Comparison of ENCODE assay signal across 13 mouse cellular contexts in genomic region chr6:114418037-114418436, GRCm38 (mm10). TPM values are rescaled to one million over a fixed set of nuclear protein-coding genes. Genes with fewer than 3 reads are reported as not detected.
DNase-seq lines count a peak whose midpoint lies in the region; ATAC-seq lines count a peak whose summit lies in the region.
"Had no signal": no experiment of that assay in that cellular context is flagged by ENCODE, and none has a peak within 500 bp of the region (broad histone marks: within the 10 kb centered on the region; RNA-seq: fewer than 3 reads in every experiment).

No protein-coding gene starts in this region.

- peak; percentile 81 for DNase-seq in 3134 (ENCODE audit: extremely low read depth, insufficient read length, low spot score)
- DNase-seq in adrenal gland, postnatal 10 days: peak; percentile 77
- no peak for DNase-seq in midbrain, embryonic 11.5 days (ENCODE audit: low spot score, missing footprints)

- no peak overlapping the region for H3K9ac ChIP-seq in intestine, embryonic 16.5 days (ENCODE audit: low read depth, low read length)
- H3K9ac ChIP-seq in intestine, embryonic 15.5 days: no peak overlapping the region
- no peak overlapping the region for H3K9ac ChIP-seq in lung, embryonic 15.5 days
- no peak overlapping the region for H3K9ac ChIP-seq in midbrain, embryonic 11.5 days (ENCODE audit: low read length)
- H3K9ac ChIP-seq: limb, embryonic 13.5 days; neural tube, embryonic 15.5 days; stomach, embryonic 15.5 days had no signal

- 73% methylated on average over 2 of the region's 2 CpGs for WGBS in intestine, embryonic 16.5 days
- WGBS in intestine, embryonic 15.5 days: 66% methylated on average over 2 of the region's 2 CpGs
- WGBS in lung, embryonic 15.5 days: 45% methylated on average over 2 of the region's 2 CpGs
- 96% methylated on average over 2 of the region's 2 CpGs for WGBS in midbrain, embryonic 11.5 days

- H3K4me2 ChIP-seq in intestine, embryonic 16.5 days (ENCODE audit: low read depth, low read length): no peak overlapping the region
- no peak overlapping the region for H3K4me2 ChIP-seq in intestine, embryonic 15.5 days (replicated peaks)
- no peak overlapping the region for H3K4me2 ChIP-seq in lung, embryonic 15.5 days
- no peak overlapping the region for H3K4me2 ChIP-seq in midbrain, embryonic 11.5 days
- H3K4me2 ChIP-seq: limb, embryonic 13.5 days; neural tube, embryonic 15.5 days; stomach, embryonic 15.5 days had no signal

- no peak overlapping the region for H3K4me3 ChIP-seq in intestine, embryonic 16.5 days (ENCODE audit: low read length)
- H3K4me3 ChIP-seq in intestine, embryonic 15.5 days (replicated peaks): no peak overlapping the region
- no peak overlapping the region for H3K4me3 ChIP-seq in lung, embryonic 15.5 days
- no peak overlapping the region for H3K4me3 ChIP-seq in midbrain, embryonic 11.5 days (ENCODE audit: low read depth, low read length)
- H3K4me3 ChIP-seq: erythroblast, embryonic 14.5 days; limb, embryonic 13.5 days; neural tube, embryonic 15.5 days; stomach, embryonic 15.5 days had no signal

- no peaks in the 10 kb centered on the region for H3K9me3 ChIP-seq in intestine, embryonic 16.5 days (ENCODE audit: control insufficient read depth, low read length)
- H3K9me3 ChIP-seq in intestine, embryonic 15.5 days: no peaks in the 10 kb centered on the region
- no peaks in the 10 kb centered on the region for H3K9me3 ChIP-seq in lung, embryonic 15.5 days
- no peaks in the 10 kb centered on the region for H3K9me3 ChIP-seq in midbrain, embryonic 11.5 days (ENCODE audit: control insufficient read depth, low read length)
- H3K9me3 ChIP-seq: limb, embryonic 13.5 days; neural tube, embryonic 15.5 days; stomach, embryonic 15.5 days had no signal

- 0 out of 2 replicates have a peak, but pooled peaks have one; percentile 23 for ATAC-seq in intestine, embryonic 16.5 days
- no peak for ATAC-seq in intestine, embryonic 15.5 days
- peak; percentile 53; the same call in 1 of the 2 replicates for ATAC-seq in lung, embryonic 15.5 days (ENCODE audit: borderline replicate concordance, extremely low read depth, low FRiP score, low TSS enrichment)
- no peak for ATAC-seq in monocyte, adult 5-6 weeks (replicated peaks; ENCODE audit: insufficient number of reproducible peaks, low FRiP score, low TSS enrichment, poor library complexity, severe bottlenecking)
- ATAC-seq in CD4-positive, CD25-positive, alpha-beta regulatory T cell, adult 4 months: no peak
- no peak for ATAC-seq in midbrain, embryonic 11.5 days (ENCODE audit: low FRiP score)
- ATAC-seq: inflammation-experienced regulatory T-cells, adult 6 months had no signal

- H3K27me3 ChIP-seq in intestine, embryonic 16.5 days (replicated peaks; ENCODE audit: control insufficient read depth, insufficient read depth, low read length): no peaks in the 10 kb centered on the region
- no peaks in the 10 kb centered on the region for H3K27me3 ChIP-seq in intestine, embryonic 15.5 days (replicated peaks)
- H3K27me3 ChIP-seq in lung, embryonic 15.5 days: peaks cover 8% of the 10 kb centered on the region
- no peaks in the 10 kb centered on the region for H3K27me3 ChIP-seq in midbrain, embryonic 11.5 days (ENCODE audit: control insufficient read depth, insufficient read depth, low read length)
- H3K27me3 ChIP-seq: neural tube, embryonic 15.5 days; stomach, embryonic 15.5 days had no signal

- no peaks in the 10 kb centered on the region for H3K36me3 ChIP-seq in intestine, embryonic 16.5 days (ENCODE audit: control insufficient read depth, insufficient read depth, low read length)
- no peaks in the 10 kb centered on the region for H3K36me3 ChIP-seq in intestine, embryonic 15.5 days
- H3K36me3 ChIP-seq in lung, embryonic 15.5 days: no peaks in the 10 kb centered on the region
- no peaks in the 10 kb centered on the region for H3K36me3 ChIP-seq in midbrain, embryonic 11.5 days (ENCODE audit: control insufficient read depth, insufficient read depth, low read length)
- H3K36me3 ChIP-seq: limb, embryonic 13.5 days; neural tube, embryonic 15.5 days; stomach, embryonic 15.5 days had no signal

- H3K27ac ChIP-seq in intestine, embryonic 16.5 days (ENCODE audit: low read length): no peak overlapping the region
- no peak overlapping the region for H3K27ac ChIP-seq in intestine, embryonic 15.5 days
- no peak overlapping the region for H3K27ac ChIP-seq in lung, embryonic 15.5 days
- no peak overlapping the region for H3K27ac ChIP-seq in midbrain, embryonic 11.5 days (ENCODE audit: low read depth, low read length)
- H3K27ac ChIP-seq: limb, embryonic 13.5 days; neural tube, embryonic 15.5 days; stomach, embryonic 15.5 days had no signal

- peaks cover 1% of the 10 kb centered on the region; the same call in 1 of the 2 replicates for H3K4me1 ChIP-seq in intestine, embryonic 16.5 days (ENCODE audit: control insufficient read depth, insufficient read depth, low read length)
- no peaks in the 10 kb centered on the region; the same call in 1 of the 2 replicates for H3K4me1 ChIP-seq in intestine, embryonic 15.5 days (replicated peaks)
- H3K4me1 ChIP-seq in lung, embryonic 15.5 days: peaks cover 2% of the 10 kb centered on the region; the same call in 1 of the 2 replicates
- H3K4me1 ChIP-seq in midbrain, embryonic 11.5 days (ENCODE audit: control insufficient read depth, insufficient read depth, low read length): no peaks in the 10 kb centered on the region
- H3K4me1 ChIP-seq: limb, embryonic 13.5 days; stomach, embryonic 15.5 days had no signal

RNA-seq across cellular contexts. Expression of gene Hrh1, which starts 20.3 kb away (rescaled TPM):
- polyA plus RNA-seq in intestine, embryonic 16.5 days (2015; fragmentation: Nextera tagmentation; extraction: Ambion mirVana): 1.1 and 1.2 TPM in 2 replicates
- 0.97 and 0.98 TPM in 2 replicates for polyA plus RNA-seq in intestine, embryonic 15.5 days (2015; fragmentation: Nextera tagmentation; extraction: Ambion mirVana)
- under 1 TPM; 0.84 to 0.97 TPM for total RNA-seq in adrenal gland, postnatal 10 days (2021)
- 0.05 TPM in 1 of 2 replicates, not detected in the other for polyA plus RNA-seq in lung, embryonic 15.5 days (2015; fragmentation: Nextera tagmentation; extraction: Ambion mirVana)
- total RNA-seq in monocyte, adult 5-6 weeks (2017): 0.19 to 0.67 TPM in 2 of 3 replicates, not detected in the other
- polyA plus RNA-seq in CD4-positive, CD25-positive, alpha-beta regulatory T cell, adult 4 months (2017; shearing (Covaris generic)): not detected
- 0.07 and 0.17 TPM in 2 replicates for polyA plus RNA-seq in midbrain, embryonic 11.5 days (2014; fragmentation: Nextera tagmentation; extraction: Ambion mirVana)

Comparison
In these comparisons a context has a peak if more than half of its experiments do, and no peak if none do; other contexts are left out.
1. ATAC-seq: peak in intestine, embryonic 16.5 days (single experiment) and lung, embryonic 15.5 days (single experiment); none in intestine, embryonic 15.5 days (single experiment), monocyte, adult 5-6 weeks (single experiment), CD4-positive, CD25-positive, alpha-beta regulatory T cell, adult 4 months (single experiment) and midbrain, embryonic 11.5 days (single experiment).